Mouse (Mus musculus) liver, embryonic 15.5 days (tissue): ENCODE results near the gene Parp3. TPM values are rescaled to one million over a fixed set of nuclear protein-coding genes. Genes with fewer than 3 reads are reported as not detected.

Experiments used
- ATAC-seq: fragments of 200-750 bp; cut with Nextera tagmentation; 2 replicates; pipeline ENCODE4 v1.8.0; 2017; ENCODE audit warnings: moderate number of reproducible peaks, mild to moderate bottlenecking, moderate library complexity; ENCODE audit not compliant: insufficient read depth
- H3K27ac ChIP-seq: fragments of 300-500 bp; sonication (generic); replicated peaks from 2 replicates; pipeline ENCODE4 v1.5.1; 2015; ENCODE audit warnings: mild to moderate bottlenecking, inconsistent platforms
- H3K27me3 ChIP-seq: fragments of 300-500 bp; sonication (generic); 2 replicates; pipeline ENCODE4 v1.6.1; 2015; ENCODE audit warnings: mild to moderate bottlenecking, inconsistent platforms
- H3K36me3 ChIP-seq: fragments of 300-500 bp; sonication (generic); replicated peaks from 2 replicates; pipeline ENCODE4 v1.6.1; 2015; ENCODE audit warnings: moderate library complexity, mild to moderate bottlenecking, inconsistent platforms
- H3K4me1 ChIP-seq: fragments of 300-500 bp; sonication (generic); replicated peaks from 2 replicates; pipeline ENCODE4 v1.6.1; 2015; ENCODE audit warnings: inconsistent platforms
- H3K4me2 ChIP-seq: fragments of 300-500 bp; sonication (generic); 2 replicates; pipeline ENCODE4 v1.6.1; 2015; ENCODE audit warnings: moderate library complexity, mild to moderate bottlenecking, inconsistent platforms
- H3K4me3 ChIP-seq: fragments of 300-500 bp; sonication (generic); replicated peaks from 2 replicates; pipeline ENCODE4 v1.5.1; 2015; ENCODE audit warnings: mild to moderate bottlenecking, inconsistent platforms
- H3K9ac ChIP-seq: fragments of 300-500 bp; sonication (generic); 2 replicates; pipeline ENCODE4 v1.6.1; 2015; ENCODE audit warnings: moderate library complexity, mild to moderate bottlenecking, inconsistent platforms
- H3K9me3 ChIP-seq: fragments of 300-500 bp; sonication (generic); replicated peaks from 2 replicates; pipeline ENCODE4 v1.6.1; 2016; ENCODE audit warnings: inconsistent platforms
- WGBS: fragments of 180-500 bp; shearing (Covaris S2); methylation state at CpG from one replicate; pipeline ENCODE4 v1.1.7; 2015; ENCODE audit warnings: mixed read lengths; ENCODE audit not compliant: insufficient replicate concordance; 5-methylcytosine and 5-hydroxymethylcytosine counted together
- polyA plus RNA-seq: library from polyadenylated mRNA; unstranded; fragments of >200 nt; fragmentation: Nextera tagmentation; extraction: Ambion mirVana; gene quantifications from 2 replicates; pipeline ENCODE4 v1.2.1, GENCODE M21; 2015

The Parp3 gene
- polyA plus RNA-seq, 1 experiment from 2014 or later = 1.4 TPM

- peaks cover 42% of the 10 kb centered on the region for H3K27me3 ChIP-seq
- no peak overlapping the region for H3K9ac ChIP-seq
- no peaks in the 10 kb centered on the region for H3K9me3 ChIP-seq
- peaks cover 41% of the 10 kb centered on the region for H3K4me1 ChIP-seq
- H3K4me3 ChIP-seq = no peak overlapping the region
- no peaks in the 10 kb centered on the region; the same call in 1 of the 2 replicates for H3K36me3 ChIP-seq
- no peak overlapping the region for H3K27ac ChIP-seq
- ATAC-seq = no peak
- WGBS = 58% methylated on average over 15 of the region's 15 CpGs
- no peak overlapping the region for H3K4me2 ChIP-seq
These were observed 20.2 kb downstream of the Parp3 start for GRCm38 (mm10) chr9:106456325-106457162.

DNA sequence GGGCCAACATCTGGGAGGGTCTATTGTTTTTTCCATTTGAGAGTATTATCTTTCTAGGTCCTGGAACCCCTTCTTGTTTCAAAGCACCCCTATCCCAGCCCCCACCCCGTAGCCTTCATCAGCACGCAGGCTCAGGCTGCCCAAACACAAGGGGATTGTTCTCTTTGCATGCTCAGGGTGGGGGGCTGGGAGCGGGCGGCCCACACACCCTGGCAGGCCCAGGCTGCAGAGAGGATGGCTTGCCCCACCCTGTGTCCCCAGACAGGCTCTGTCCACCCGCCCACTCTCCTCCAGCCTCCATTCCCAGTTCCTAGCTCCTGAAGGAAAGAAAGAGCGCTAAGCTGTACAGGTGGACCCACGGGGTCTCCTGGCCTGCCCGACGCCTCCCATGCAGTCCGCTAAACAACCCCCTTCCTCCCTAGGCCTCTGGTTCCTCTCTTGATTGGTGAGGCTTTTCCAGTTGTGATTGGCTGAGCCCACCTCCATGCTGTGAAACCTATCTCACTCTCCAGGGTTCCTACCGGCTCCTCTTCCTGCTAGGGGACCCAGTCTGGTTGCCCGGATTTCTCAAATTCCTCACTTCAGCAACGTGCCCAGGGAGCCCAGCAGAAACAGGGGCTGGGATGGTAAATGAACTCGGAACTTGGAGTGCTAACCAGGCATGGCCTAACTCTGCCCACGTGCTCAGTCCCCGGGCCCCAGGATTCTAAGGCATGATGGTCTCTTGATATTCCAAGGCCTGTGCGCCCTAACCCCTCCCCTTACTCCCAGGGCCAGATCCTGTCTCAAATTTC, 21.7 kb downstream of the Parp3 start:
- Histone ChIP-seq H3K36me3 (no peaks in the 10 kb centered on the region; the same call in 1 of the 2 replicates), H3K4me3 (peak overlapping the region; percentile 62), H3K27me3 (peaks cover 52% of the 10 kb centered on the region), H3K4me2 (peak overlapping the region; percentile 88), H3K4me1 (peaks cover 46% of the 10 kb centered on the region), H3K27ac (no peak overlapping the region), H3K9me3 (no peaks in the 10 kb centered on the region), H3K9ac (no peak overlapping the region)
- 16% methylated on average over 17 of the region's 17 CpGs for WGBS
- no peak for ATAC-seq

DNA sequence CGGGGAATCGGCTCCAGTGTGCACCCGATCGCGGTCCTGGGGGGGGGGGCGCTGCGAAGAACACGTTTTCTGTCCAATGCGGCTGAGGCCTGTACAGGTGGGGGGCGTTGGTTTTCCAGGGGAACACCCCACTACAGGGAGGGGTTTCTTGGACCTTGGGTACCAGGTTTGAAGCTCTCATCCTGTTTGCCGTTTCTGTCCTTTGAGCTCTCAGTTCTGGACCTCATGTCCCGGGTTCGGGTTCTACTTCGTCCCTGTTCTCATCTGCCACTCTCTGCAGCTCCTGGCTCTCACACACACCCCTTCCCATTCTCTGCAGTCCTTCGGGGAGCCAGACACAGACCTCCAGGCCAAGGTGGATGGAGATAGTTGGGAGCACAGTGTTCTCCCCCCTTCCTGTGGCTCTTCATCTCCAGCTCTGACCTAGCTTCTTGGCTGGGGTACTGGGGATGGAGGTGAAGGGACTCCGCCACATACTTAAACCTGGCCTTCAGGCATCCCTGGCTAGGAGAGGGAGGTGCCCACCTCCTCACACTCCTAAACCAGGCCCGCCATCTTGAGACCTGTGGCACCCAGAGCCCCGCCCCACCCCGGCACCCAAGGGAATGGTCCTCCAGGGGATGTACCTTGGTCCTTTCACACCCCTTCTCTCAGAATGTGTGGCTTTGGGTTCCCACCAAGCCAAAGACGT, 22.5 kb downstream of the Parp3 start:
- Histone ChIP-seq H3K4me1 (peaks cover 50% of the 10 kb centered on the region), H3K4me3 (peak overlapping the region; percentile 62), H3K4me2 (peak overlapping the region; percentile 88), H3K9me3 (no peaks in the 10 kb centered on the region), H3K27me3 (peaks cover 52% of the 10 kb centered on the region), H3K9ac (peak overlapping the region; percentile 52; the same call in 1 of the 2 replicates), H3K27ac (0 out of 2 replicates have a peak overlapping the region, but pooled peaks have one; percentile 12), H3K36me3 (no peaks in the 10 kb centered on the region; the same call in 1 of the 2 replicates)
- WGBS = 8% methylated on average over 20 of the region's 20 CpGs
- no peak for ATAC-seq

DNA sequence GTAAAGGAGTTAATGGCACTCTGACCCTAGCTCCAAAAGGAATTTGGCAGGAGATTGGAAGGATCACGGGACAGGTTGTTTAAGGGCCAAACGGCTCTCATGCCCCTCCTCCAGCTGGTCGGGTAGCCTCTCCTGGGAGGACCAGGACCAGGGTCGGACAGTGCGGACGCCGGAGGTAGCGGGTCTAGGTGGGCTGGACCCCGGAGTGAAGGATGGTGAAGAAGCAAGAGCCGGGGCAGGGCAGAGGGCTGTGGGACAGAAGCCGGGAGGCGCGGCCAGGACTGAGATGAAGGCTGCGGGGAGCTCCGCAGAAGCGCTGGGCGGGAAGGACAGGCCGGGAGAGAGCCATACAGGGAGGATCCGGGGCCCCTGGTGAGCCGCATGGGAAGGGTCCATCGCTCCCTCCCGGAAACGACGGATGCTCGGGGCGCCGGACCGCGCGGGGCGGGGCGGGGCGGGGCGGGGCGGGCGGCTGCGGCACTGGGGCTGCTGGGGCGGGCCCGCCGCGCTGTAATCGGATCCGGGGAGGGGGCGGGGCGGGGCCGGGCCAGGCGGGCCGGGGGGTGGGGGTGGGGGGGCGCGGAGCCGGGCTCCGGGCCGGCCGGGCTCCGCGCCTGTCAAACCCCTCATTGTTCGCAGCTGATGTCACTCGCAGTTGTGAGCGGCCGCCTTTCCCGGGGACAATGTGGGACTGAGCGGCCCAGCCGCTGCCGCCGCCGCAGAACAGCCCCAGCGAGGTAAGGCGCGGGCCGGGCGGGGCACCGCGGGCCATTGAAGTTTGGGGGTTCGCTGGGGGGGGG, 23.3 kb downstream of the Parp3 start, which contains the start of gene Pcbp4:
Gene Pcbp4, plus strand, starts transcription at position 21 of the 800 bp plus-strand sequence.
- under 1% methylated on average over 60 of the region's 74 CpGs for WGBS
- peaks cover 54% of the 10 kb centered on the region for H3K4me1 ChIP-seq
- H3K9me3 ChIP-seq = no peaks in the 10 kb centered on the region
- peak; percentile 63 for ATAC-seq
- peaks cover 52% of the 10 kb centered on the region for H3K27me3 ChIP-seq
- peak within 1 kb of the TSS; percentile 62 for H3K4me3 ChIP-seq
- peak within 1 kb of the TSS; percentile 52; the same call in 1 of the 2 replicates for H3K9ac ChIP-seq
- peak within 1 kb of the TSS; percentile 31; the same call in 1 of the 2 replicates for H3K27ac ChIP-seq
- H3K36me3 ChIP-seq = no peaks in the 10 kb centered on the region; the same call in 1 of the 2 replicates
- H3K4me2 ChIP-seq = peak within 1 kb of the TSS; percentile 88

DNA sequence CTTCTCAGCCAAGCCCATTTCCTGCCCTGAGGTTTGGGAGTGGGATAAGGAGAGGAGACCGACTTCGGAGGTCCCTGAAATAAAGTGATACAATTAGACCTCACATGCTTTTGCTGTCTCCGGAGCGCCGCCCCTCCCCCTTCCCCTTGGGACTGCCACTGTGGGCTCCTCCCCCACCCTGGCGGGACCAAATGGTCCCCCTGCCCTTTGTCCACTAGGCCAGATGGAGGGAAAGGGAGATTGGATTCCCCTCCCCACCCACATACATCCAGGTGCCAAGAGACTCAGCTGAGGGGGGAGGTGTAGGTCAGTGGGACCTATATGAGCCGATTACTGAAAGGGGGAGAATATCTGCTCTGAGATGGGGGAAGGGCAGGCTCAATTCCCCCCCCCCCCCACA, 23.9 kb downstream of the Parp3 start:
- H3K4me2 ChIP-seq = peak overlapping the region; percentile 88
- ATAC-seq = 0 out of 2 replicates have a peak, but pooled peaks have one; percentile 4
- peak overlapping the region; percentile 62 for H3K4me3 ChIP-seq
- no peaks in the 10 kb centered on the region for H3K9me3 ChIP-seq
- WGBS = 15% methylated on average over 7 of the region's 7 CpGs
- H3K27ac ChIP-seq = 0 out of 2 replicates have a peak overlapping the region, but pooled peaks have one; percentile 31
- H3K9ac ChIP-seq = peak overlapping the region; percentile 29; the same call in 1 of the 2 replicates
- no peaks in the 10 kb centered on the region; the same call in 1 of the 2 replicates for H3K36me3 ChIP-seq
- H3K27me3 ChIP-seq = peaks cover 52% of the 10 kb centered on the region
- H3K4me1 ChIP-seq = peaks cover 60% of the 10 kb centered on the region

DNA sequence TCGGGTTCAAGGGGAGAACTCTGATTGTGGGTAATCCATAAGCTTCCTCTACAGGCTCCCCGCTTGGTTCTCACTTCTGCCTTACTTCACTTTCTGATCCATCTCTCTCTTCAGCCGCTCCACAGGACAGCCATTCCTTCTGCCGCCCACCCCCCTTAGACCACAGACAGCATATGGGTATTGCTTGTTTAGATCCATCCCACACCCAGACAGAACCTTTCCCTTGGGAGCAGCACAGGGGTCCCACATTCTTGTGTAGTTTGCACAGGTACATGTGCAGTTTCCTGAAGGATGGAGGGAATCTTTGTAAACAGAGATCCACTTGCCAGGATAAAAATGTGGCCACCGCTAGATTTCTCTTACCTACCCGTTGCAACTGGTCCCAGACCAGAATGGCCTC, 24.4 kb downstream of the Parp3 start:
- H3K36me3 ChIP-seq = no peaks in the 10 kb centered on the region; the same call in 1 of the 2 replicates
- H3K4me1 ChIP-seq = peaks cover 65% of the 10 kb centered on the region
- no peak for ATAC-seq
- H3K27ac ChIP-seq = no peak overlapping the region
- no peaks in the 10 kb centered on the region for H3K9me3 ChIP-seq
- WGBS = 53% methylated on average over 6 of the region's 6 CpGs
- H3K27me3 ChIP-seq = peaks cover 52% of the 10 kb centered on the region
- H3K4me2 ChIP-seq = peak overlapping the region; percentile 88
- peak overlapping the region; percentile 62; the same call in 1 of the 2 replicates for H3K4me3 ChIP-seq
- no peak overlapping the region for H3K9ac ChIP-seq

GRCm38 (mm10) chr9:106451899-106452298, 24.9 kb downstream of the Parp3 start:
- no peaks in the 10 kb centered on the region for H3K9me3 ChIP-seq
- ATAC-seq = no peak
- 28% methylated on average over 2 of the region's 2 CpGs for WGBS
- H3K27ac ChIP-seq = no peak overlapping the region
- H3K4me3 ChIP-seq = no peak overlapping the region
- H3K4me1 ChIP-seq = peaks cover 70% of the 10 kb centered on the region
- H3K27me3 ChIP-seq = peaks cover 52% of the 10 kb centered on the region
- H3K9ac ChIP-seq = no peak overlapping the region
- H3K4me2 ChIP-seq = no peak overlapping the region
- H3K36me3 ChIP-seq = no peaks in the 10 kb centered on the region; the same call in 1 of the 2 replicates

DNA sequence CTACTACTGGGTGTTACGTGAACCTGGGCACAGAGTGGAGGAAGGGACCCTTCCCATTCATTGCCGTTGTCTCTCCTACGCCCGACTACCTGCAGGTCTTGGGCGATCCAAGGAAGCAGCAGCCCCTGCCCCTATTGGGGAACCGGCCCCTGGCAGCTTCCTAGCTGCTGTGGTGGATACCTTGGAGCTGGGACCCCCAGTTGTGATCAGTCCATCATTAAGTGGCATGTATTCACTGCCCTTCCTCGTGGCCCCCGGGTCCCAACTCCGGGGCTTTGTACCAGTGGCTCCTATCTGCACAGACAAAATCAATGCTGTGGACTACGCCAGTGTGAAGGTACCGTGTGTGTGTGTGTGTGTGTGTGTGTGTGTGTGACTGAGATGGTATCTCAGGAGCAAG, 25.5 kb downstream of the Parp3 start:
- no peak for ATAC-seq
- Histone ChIP-seq H3K27ac (no peak overlapping the region), H3K36me3 (no peaks in the 10 kb centered on the region; the same call in 1 of the 2 replicates), H3K9me3 (no peaks in the 10 kb centered on the region), H3K9ac (no peak overlapping the region), H3K4me3 (no peak overlapping the region), H3K4me2 (peak overlapping the region; percentile 1; the same call in 1 of the 2 replicates), H3K27me3 (peaks cover 52% of the 10 kb centered on the region), H3K4me1 (peaks cover 76% of the 10 kb centered on the region)
- 69% methylated on average over 11 of the region's 11 CpGs for WGBS

DNA sequence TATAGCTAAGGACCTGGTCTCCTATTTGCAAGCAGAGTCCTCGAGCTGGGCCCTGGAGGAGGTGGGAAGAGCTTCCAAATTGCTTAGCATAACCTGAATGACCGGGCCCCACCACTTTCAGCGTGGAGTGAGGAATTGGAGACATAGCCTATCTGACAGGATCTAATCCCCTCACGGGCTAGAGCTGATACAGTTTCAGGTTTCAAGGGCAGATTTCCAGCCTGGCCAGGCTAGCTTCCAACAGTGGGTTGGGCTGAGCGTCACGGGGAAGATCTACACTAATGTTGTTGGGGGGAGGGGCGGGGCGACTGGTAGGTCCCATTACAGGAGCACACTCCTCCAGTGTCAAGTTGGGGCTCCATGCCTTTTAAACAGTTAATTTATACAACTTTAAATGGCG, 26.1 kb downstream of the Parp3 start:
- Histone ChIP-seq H3K36me3 (no peaks in the 10 kb centered on the region; the same call in 1 of the 2 replicates), H3K9me3 (no peaks in the 10 kb centered on the region), H3K27me3 (peaks cover 51% of the 10 kb centered on the region), H3K27ac (0 out of 2 replicates have a peak overlapping the region, but pooled peaks have one; percentile 16), H3K4me3 (no peak overlapping the region), H3K4me1 (peaks cover 82% of the 10 kb centered on the region), H3K9ac (no peak overlapping the region), H3K4me2 (peak overlapping the region; percentile 29)
- no peak for ATAC-seq
- WGBS = 47% methylated on average over 9 of the region's 9 CpGs

DNA sequence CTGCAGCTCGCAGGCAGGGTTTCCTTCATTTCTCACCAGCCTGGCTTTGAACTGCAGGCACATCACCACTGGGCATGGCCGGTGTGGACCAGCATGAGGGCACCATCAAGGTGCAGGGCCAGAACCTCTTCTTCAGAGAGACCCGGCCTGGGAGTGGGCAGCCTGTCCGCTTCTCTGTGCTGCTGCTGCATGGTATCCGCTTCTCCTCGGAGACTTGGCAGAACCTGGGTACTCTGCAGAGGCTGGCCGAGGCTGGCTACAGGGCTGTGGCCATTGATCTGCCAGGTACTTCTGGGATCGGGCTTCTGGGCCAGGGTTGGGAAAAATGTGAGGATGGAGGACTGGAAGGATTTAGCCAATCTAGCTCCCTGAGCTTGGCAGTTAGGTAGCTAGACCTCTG, 26.8 kb downstream of the Parp3 start:
- ATAC-seq = no peak
- H3K36me3 ChIP-seq = no peaks in the 10 kb centered on the region; the same call in 1 of the 2 replicates
- no peak overlapping the region for H3K4me3 ChIP-seq
- no peak overlapping the region for H3K27ac ChIP-seq
- no peak overlapping the region for H3K9ac ChIP-seq
- H3K4me2 ChIP-seq = peak overlapping the region; percentile 29
- 81% methylated on average over 8 of the region's 8 CpGs for WGBS
- H3K9me3 ChIP-seq = no peaks in the 10 kb centered on the region
- peaks cover 82% of the 10 kb centered on the region for H3K4me1 ChIP-seq
- H3K27me3 ChIP-seq = peaks cover 43% of the 10 kb centered on the region
